Mouse (Mus musculus): Measurements from ENCODE around the gene H2al2a. TPM values are rescaled to one million over a fixed set of nuclear protein-coding genes. Genes with fewer than 3 reads are reported as not detected.

Gene H2al2a
- polyA plus RNA-seq, 1 experiment from 2014 or later: not detected

Other genes starting within 250 kb of the H2al2a start
- 12.1 and 13.1 TPM in 2 replicates for gene A930004D18Rik, start 40.8 kb upstream of the H2al2a start, polyA plus RNA-seq (2015; fragmentation: Nextera tagmentation; extraction: Ambion mirVana)
- 5.1 and 5.5 TPM in 2 replicates for gene Skida1, start 52.1 kb upstream of the H2al2a start, polyA plus RNA-seq (2015; fragmentation: Nextera tagmentation; extraction: Ambion mirVana)
- gene Mllt10, start 58.3 kb upstream of the H2al2a start, polyA plus RNA-seq (2015; fragmentation: Nextera tagmentation; extraction: Ambion mirVana): 56.1 and 57.9 TPM in 2 replicates